Mouse (Mus musculus) intestine, embryonic 16.5 days (tissue): ENCODE measurements around the gene Gfod2. TPM values are rescaled to one million over a fixed set of nuclear protein-coding genes. Genes with fewer than 3 reads are reported as not detected.

Experiments used
- ATAC-seq: fragments of 200-750 bp; cut with Nextera tagmentation; 2 replicates; pipeline ENCODE4 v1.8.0; 2017; ENCODE audit warnings: moderate TSS enrichment, moderate library complexity
- H3K27ac ChIP-seq: fragments of 300-500 bp; sonication (generic); 2 replicates; pipeline ENCODE4 v1.5.1; 2014; ENCODE audit warnings: mild to moderate bottlenecking, low read length
- H3K27me3 ChIP-seq: fragments of 300-500 bp; sonication (generic); replicated peaks from 2 replicates; pipeline ENCODE4 v1.6.1; 2014; ENCODE audit warnings: low read length, control low read depth, mixed read lengths; ENCODE audit not compliant: control insufficient read depth, insufficient read depth
- H3K36me3 ChIP-seq: fragments of 300-500 bp; sonication (generic); 2 replicates; pipeline ENCODE4 v1.6.1; 2014; ENCODE audit warnings: low read length, control low read depth; ENCODE audit not compliant: control insufficient read depth, insufficient read depth
- H3K4me1 ChIP-seq: fragments of 300-500 bp; sonication (generic); 2 replicates; pipeline ENCODE4 v1.6.1; 2014; ENCODE audit warnings: low read length, control low read depth, mixed read lengths; ENCODE audit not compliant: control insufficient read depth, insufficient read depth
- H3K4me2 ChIP-seq: fragments of 300-500 bp; sonication (generic); 2 replicates; pipeline ENCODE4 v1.6.1; 2014; ENCODE audit warnings: low read depth, low read length, control low read depth
- H3K4me3 ChIP-seq: fragments of 300-500 bp; sonication (generic); 2 replicates; pipeline ENCODE4 v1.5.1; 2014; ENCODE audit warnings: mild to moderate bottlenecking, low read length
- H3K9ac ChIP-seq: fragments of 300-500 bp; sonication (generic); 2 replicates; pipeline ENCODE4 v1.6.1; 2014; ENCODE audit warnings: low read depth, low read length
- H3K9me3 ChIP-seq: fragments of 300-500 bp; sonication (generic); 2 replicates; pipeline ENCODE4 v1.6.1; 2016; ENCODE audit warnings: low read length, control low read depth; ENCODE audit not compliant: control insufficient read depth
- WGBS: fragments of 180-500 bp; shearing (Covaris S2); extraction: QIAGEN DNeasy Blood & Tissue Kit; methylation state at CpG from one replicate; pipeline ENCODE4 v1.1.7; 2014; 5-methylcytosine and 5-hydroxymethylcytosine counted together
- polyA plus RNA-seq: library from polyadenylated mRNA; unstranded; fragments of >200 nt; fragmentation: Nextera tagmentation; extraction: Ambion mirVana; gene quantifications from 2 replicates; pipeline ENCODE4 v1.2.1, GENCODE M21; 2015

The Gfod2 gene
- polyA plus RNA-seq, 1 experiment from 2014 or later = 10.9 TPM

GRCm38 (mm10) chr8:105709317-105709716, 49.1 kb downstream of the Gfod2 start:
- no peaks in the 10 kb centered on the region for H3K36me3 ChIP-seq
- ATAC-seq = no peak
- WGBS = 76% methylated on average over 14 of the region's 14 CpGs
- no peak overlapping the region for H3K27ac ChIP-seq
- H3K4me1 ChIP-seq = peaks cover 11% of the 10 kb centered on the region
- H3K9me3 ChIP-seq = no peaks in the 10 kb centered on the region
- no peak overlapping the region for H3K4me3 ChIP-seq
- H3K4me2 ChIP-seq = no peak overlapping the region
- H3K27me3 ChIP-seq = no peaks in the 10 kb centered on the region
- no peak overlapping the region for H3K9ac ChIP-seq

GRCm38 (mm10) chr8:105708675-105709074, 49.8 kb downstream of the Gfod2 start:
- no peak overlapping the region for H3K9ac ChIP-seq
- no peak for ATAC-seq
- 92% methylated on average over 8 of the region's 8 CpGs for WGBS

GRCm38 (mm10) chr8:105707498-105708403, 50.7 kb downstream of the Gfod2 start, which contains the start of the genes 4933405L10Rik and Enkd1:
Gene 4933405L10Rik, plus strand, starts transcription at chr8:105707655.
Gene Enkd1, minus strand, starts transcription at chr8:105708210.
- no peaks in the 10 kb centered on the region for H3K36me3 ChIP-seq
- WGBS = under 1% methylated on average over 55 of the region's 55 CpGs
- H3K27me3 ChIP-seq = no peaks in the 10 kb centered on the region
- H3K4me2 ChIP-seq = peak within 1 kb of the TSS; percentile 98
- H3K9me3 ChIP-seq = no peaks in the 10 kb centered on the region
- peak within 1 kb of the TSS; percentile 76 for H3K9ac ChIP-seq
- ATAC-seq = peak; percentile 88
- peak within 1 kb of the TSS; percentile 86 for H3K4me3 ChIP-seq
- H3K4me1 ChIP-seq = peaks cover 11% of the 10 kb centered on the region
- H3K27ac ChIP-seq = no peak within 1 kb of the TSS

More at GRCm38 (mm10) chr8:105708675-105709074, 49.8 kb downstream of the Gfod2 start:
- Histone ChIP-seq H3K4me2 (no peak overlapping the region), H3K4me3 (no peak overlapping the region), H3K27ac (no peak overlapping the region), H3K27me3 (no peaks in the 10 kb centered on the region), H3K36me3 (no peaks in the 10 kb centered on the region), H3K9me3 (no peaks in the 10 kb centered on the region), H3K4me1 (peaks cover 11% of the 10 kb centered on the region)

- Histone ChIP-seq H3K9me3 (no peaks in the 10 kb centered on the region), H3K36me3 (no peaks in the 10 kb centered on the region), H3K4me1 (peaks cover 18% of the 10 kb centered on the region), H3K4me2 (no peak overlapping the region), H3K4me3 (no peak overlapping the region), H3K27ac (no peak overlapping the region), H3K9ac (0 out of 2 replicates have a peak overlapping the region, but pooled peaks have one; percentile 7), H3K27me3 (no peaks in the 10 kb centered on the region)
- 86% methylated on average over 12 of the region's 12 CpGs for WGBS
- ATAC-seq = no peak
These were observed 52.0 kb downstream of the Gfod2 start for GRCm38 (mm10) chr8:105706426-105706825.

GRCm38 (mm10) chr8:105704955-105705354, 53.5 kb downstream of the Gfod2 start:
- 91% methylated on average over 6 of the region's 6 CpGs for WGBS
- H3K27ac ChIP-seq = no peak overlapping the region

GRCm38 (mm10) chr8:105704146-105704812, 54.2 kb downstream of the Gfod2 start:
- no peaks in the 10 kb centered on the region for H3K36me3 ChIP-seq
- no peak overlapping the region for H3K4me2 ChIP-seq
- no peak overlapping the region for H3K4me3 ChIP-seq
- no peak overlapping the region for H3K27ac ChIP-seq
- WGBS = 92% methylated on average over 34 of the region's 34 CpGs
- no peak for ATAC-seq
- no peaks in the 10 kb centered on the region for H3K27me3 ChIP-seq
- no peaks in the 10 kb centered on the region for H3K9me3 ChIP-seq
- H3K9ac ChIP-seq = no peak overlapping the region
- H3K4me1 ChIP-seq = peaks cover 26% of the 10 kb centered on the region

More at GRCm38 (mm10) chr8:105704955-105705354, 53.5 kb downstream of the Gfod2 start:
- Histone ChIP-seq H3K4me3 (no peak overlapping the region), H3K9me3 (no peaks in the 10 kb centered on the region), H3K9ac (no peak overlapping the region), H3K36me3 (no peaks in the 10 kb centered on the region), H3K27me3 (no peaks in the 10 kb centered on the region), H3K4me2 (no peak overlapping the region), H3K4me1 (peaks cover 22% of the 10 kb centered on the region)
- no peak for ATAC-seq

GRCm38 (mm10) chr8:105702731-105703415, 55.6 kb downstream of the Gfod2 start:
- no peak for ATAC-seq
- no peak overlapping the region for H3K4me2 ChIP-seq

GRCm38 (mm10) chr8:105702001-105702401, 56.5 kb downstream of the Gfod2 start:
- Histone ChIP-seq H3K4me3 (peak overlapping the region; percentile 71), H3K9ac (peak overlapping the region; percentile 59), H3K27me3 (no peaks in the 10 kb centered on the region), H3K4me2 (peak overlapping the region; percentile 95), H3K27ac (peak overlapping the region; percentile 57), H3K4me1 (peaks cover 15% of the 10 kb centered on the region), H3K9me3 (no peaks in the 10 kb centered on the region), H3K36me3 (0 out of 2 replicates have a peak, but pooled peaks cover 4% of the 10 kb centered on the region)
- peak; percentile 10; the same call in 1 of the 2 replicates for ATAC-seq
- WGBS = 47% methylated on average over 18 of the region's 18 CpGs

More at GRCm38 (mm10) chr8:105702731-105703415, 55.6 kb downstream of the Gfod2 start:
- Histone ChIP-seq H3K27ac (no peak overlapping the region), H3K27me3 (no peaks in the 10 kb centered on the region), H3K4me1 (peaks cover 23% of the 10 kb centered on the region), H3K36me3 (no peaks in the 10 kb centered on the region), H3K9me3 (no peaks in the 10 kb centered on the region), H3K9ac (no peak overlapping the region), H3K4me3 (no peak overlapping the region)
- WGBS = 94% methylated on average over 24 of the region's 24 CpGs
